Mouse (Mus musculus) urinary bladder, adult 18-20 months (tissue): ENCODE measurements around the gene Myt1.

Experiments
- DNase-seq, 2 experiments: peaks; one replicate each; pipeline ENCODE4 v3.0.0; 2022; ENCODE audit warnings: low spot score in 2 of 2, mixed read lengths in 2 of 2

The Myt1 gene

DNA sequence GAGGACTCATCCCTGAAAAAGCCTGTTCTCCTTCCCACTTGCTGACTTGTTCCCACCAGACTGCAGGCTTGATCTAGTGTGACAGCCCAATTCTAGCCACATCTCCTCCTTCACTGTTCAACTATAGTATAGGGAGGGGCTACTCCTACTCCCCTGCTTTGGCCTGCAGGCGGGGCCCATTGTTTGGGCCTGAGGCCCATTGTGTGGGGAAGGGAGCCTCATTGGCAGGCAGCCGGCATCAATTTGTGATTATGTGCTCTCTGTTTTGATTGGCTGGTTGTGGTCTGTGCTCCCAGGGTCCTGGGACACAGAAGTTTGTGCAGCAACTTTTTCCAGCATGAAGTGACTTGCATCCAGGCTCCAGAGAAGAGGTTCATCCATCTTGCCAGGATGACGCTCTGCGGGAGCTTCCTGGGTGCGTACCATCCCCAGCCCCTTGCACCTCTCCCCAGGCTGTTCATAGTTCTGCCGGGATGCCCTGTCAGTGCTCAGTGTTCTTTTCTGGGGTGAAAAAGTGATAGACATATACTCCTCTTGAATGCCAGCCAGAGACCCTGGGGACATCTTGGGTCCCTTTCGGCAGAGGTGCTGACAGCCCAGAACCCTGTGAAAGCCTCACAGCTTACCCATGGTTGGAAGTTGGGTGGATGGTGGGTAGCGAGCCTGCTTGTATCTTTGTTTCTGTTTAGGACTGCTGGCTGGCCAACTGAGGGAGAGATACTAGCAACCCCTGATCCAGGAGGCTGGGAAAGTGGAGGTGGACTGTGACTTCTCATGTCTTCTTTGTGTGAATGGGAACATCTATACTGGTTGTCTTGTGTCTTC lies at the start of gene Myt1:
Gene Myt1 (plus strand): TSS at position 327 of the 825 bp plus-strand sequence.
- DNase-seq = no peak

DNA sequence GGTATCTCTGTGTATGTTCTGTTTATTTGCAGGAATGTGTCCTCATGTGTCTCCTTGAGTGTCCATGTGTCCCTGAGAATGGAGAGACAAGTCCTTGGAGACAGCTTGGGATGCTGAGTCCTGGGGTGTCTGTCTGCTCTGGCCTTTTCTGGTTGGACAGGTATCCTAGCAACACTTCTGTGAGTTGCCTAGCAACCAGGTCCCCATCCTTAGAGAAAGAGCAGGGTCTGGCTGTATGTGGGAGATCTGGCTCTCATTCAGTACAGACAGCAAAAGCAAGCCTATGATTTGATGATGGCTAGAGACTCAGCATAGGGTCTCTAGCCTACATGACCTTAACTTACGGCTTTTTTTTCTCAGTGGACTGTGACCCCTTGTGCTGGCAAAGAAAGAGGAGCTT lies 49.4 kb upstream of the Myt1 start:
- no peak for DNase-seq

GRCm38 (mm10) chr2:181714903-181715326 lies 48.2 kb upstream of the Myt1 start, which contains the start of gene Oprl1:
Gene Oprl1, plus strand, starts transcription at chr2:181715016.
- no peak for DNase-seq

DNA sequence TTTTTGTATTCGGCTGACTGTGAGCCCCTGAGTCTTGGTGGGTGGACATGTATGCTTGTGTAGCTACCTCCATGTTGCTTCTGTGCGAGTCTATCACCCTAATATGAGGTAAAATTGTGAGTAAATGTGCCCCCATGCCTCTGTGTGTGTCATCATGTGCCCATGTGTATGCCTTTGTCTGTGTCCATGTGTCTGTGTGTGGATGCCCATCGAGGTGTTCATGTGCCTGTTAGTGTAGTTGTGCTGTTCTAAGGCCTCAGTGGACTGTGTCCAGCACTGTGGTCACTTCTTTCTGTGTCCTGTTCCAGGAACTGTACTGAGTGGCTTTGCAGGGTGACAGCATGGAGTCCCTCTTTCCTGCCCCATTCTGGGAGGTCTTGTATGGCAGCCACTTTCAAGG lies 47.8 kb upstream of the Myt1 start:
- DNase-seq = no peak

DNA sequence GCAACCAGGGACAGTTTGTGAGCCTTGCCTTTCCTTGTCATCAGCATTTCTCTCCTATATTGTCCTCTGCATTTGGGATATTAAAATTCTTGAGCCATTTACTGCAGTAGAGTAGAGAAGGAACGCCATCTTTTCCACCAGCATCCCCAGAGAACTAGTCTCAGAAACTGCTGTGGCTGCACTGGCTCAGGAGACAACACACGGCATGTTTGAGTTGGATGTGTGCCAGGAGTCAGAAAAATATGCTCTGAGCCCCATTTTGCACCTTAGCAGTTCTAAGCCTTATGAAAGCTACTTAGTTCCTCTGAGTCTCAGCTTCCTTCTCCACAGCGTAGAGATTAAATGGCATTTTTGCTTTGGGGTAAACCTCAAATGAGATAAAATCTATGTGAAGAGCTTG lies 46.1 kb upstream of the Myt1 start:
- no peak for DNase-seq

GRCm38 (mm10) chr2:181720061-181720460 lies 43.1 kb upstream of the Myt1 start:
- no peak for DNase-seq

DNA sequence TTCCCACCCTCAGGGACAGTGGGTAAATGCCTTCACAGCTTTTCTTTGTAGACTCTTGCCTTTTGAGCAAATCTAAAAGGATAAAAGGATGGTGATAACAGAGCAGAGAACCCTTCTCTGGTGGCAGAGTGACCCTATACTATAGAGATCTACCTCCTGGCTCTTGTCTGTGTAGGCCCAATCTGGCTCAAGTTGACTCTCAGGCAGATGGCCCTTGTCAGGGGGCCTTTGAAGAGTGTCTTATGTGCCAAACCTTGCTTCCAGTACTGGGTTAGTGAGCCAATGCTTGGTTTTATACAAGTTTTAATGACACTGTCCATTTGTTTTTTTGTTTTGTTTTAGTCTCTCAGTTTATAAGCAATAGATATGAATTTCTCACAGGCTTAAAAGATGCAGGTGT lies 41.9 kb upstream of the Myt1 start:
- no peak for DNase-seq

DNA sequence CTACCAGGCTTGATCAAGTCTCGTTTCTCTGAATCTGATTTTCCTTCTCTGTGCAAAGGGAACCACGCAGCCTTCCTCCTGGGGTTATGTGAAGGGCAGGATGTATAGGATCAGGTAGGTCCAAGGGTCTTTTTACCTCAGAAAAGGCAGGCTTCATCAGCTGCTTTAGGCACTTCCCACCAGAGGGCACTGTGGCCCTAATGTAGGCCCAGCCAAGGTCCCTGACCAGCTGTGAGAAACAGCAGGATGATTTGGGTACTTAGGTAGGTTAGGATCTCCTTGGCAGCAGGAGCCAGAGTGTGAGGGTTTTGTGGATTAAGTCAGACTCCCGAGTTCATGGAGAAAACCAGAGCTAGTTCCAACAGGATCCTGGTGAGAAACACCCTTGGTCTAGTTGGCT lies 40.9 kb upstream of the Myt1 start:
- no peak for DNase-seq

DNA sequence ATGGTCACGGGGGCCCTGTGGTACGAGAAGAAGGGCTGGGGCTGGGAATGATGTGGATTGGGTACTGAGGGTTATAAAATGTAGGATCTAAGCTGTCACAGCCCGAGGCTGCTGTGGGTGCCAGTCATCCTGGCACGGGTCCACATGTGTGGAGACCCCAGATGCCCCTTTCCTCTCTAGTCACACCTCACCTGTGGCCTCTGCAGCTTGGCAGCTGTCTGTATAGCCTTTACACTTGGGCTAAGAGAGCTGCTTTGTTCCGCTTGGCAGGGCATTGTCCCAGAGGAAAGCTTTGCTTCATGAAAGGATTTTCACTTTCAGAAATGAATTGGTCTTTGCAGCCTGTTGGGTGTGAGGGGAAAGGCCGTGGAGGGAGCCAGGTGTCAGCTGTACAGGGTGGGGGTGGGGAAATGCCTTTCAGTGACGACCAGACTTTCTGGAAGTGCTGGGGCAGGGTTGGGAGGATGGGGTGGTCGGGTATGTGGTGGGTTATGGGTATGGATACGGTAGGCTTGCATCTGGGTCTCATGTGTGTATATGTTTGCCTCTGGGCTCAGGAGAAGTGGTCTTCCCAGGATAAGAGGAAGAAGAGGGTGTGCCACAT lies 35.4 kb upstream of the Myt1 start:
- DNase-seq = no peak

GRCm38 (mm10) chr2:181730051-181730450 lies 33.1 kb upstream of the Myt1 start:
- no peak for DNase-seq

GRCm38 (mm10) chr2:181752626-181753025 lies 10.5 kb upstream of the Myt1 start:
- DNase-seq = no peak

DNA sequence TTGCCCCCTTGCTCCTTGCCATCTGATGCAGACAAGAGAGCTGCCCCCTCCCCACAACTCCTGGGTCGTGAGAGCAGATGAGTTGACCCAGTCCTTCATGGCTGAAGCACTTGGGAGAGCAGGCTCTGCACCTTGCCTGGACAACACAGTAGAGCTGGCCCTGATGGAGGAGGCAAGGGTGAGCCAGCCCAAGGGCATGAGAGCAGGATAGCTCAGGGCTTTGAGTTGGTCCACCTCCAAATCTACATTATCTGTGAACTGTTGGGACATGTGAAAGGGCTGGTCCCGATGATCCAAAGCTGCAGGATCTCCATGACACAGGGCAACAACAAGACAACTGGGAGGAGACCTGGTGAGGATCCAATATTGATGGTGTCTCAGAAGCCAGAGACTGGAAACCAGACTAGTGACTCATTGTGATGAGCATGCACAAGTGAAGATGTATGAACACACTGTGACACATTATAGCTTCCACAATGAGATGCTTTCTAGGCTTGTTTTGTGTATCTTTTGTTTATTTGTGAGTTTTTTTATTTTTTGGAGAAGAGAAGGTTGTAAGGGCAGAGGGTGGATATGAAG lies 4.9 kb upstream of the Myt1 start:
- DNase-seq = no peak

DNA sequence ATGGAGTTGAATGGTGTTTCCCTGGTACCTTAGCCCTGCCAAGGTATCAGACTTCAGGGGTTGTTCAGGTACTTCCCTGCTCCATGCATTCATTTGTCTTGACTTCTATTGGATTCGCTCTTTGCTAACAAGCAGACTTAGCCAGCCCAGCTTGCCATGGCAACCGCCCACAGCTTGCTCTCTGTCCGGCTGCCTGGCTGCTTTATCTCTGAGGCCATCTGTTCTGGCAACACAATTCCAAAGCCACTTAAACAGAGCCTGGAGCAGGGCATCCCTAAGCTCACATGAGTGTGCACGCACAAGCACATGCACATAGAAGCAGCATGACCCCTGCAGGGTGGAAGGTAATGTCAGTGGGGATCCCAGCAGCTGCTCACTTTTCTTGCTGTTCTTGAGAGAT lies 4.1 kb upstream of the Myt1 start:
- no peak for DNase-seq

DNA sequence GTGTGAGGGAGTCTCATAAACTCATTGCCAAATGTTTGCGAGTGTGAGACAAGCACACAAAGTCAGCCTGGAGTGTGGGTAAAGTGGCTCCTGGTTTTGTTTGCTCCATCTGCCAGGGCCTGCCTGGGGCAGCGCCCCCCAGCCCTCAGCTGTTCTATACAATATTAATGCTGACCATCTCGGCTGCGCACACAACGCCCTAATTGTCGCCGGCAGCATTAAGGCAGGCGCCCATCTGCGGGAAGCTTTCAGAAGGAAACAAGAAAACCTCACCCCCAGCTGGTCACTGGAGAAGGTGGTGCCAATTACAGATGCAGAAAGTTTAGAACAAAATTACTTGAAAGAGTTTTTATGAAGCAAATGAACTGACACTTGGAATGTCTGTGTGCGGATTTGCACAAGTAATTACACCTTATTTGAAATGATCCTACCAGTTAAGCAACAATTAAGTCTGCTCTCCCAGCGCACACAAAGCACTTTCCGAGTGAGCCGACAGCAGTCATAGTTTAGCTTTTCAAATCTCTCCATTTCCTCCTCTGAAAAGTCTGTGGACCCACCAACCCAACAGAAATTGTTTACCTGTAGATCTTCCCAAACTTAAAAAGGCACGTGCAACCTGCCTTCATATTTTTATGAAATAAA lies 875 bp downstream of the Myt1 start:
- no peak for DNase-seq

DNA sequence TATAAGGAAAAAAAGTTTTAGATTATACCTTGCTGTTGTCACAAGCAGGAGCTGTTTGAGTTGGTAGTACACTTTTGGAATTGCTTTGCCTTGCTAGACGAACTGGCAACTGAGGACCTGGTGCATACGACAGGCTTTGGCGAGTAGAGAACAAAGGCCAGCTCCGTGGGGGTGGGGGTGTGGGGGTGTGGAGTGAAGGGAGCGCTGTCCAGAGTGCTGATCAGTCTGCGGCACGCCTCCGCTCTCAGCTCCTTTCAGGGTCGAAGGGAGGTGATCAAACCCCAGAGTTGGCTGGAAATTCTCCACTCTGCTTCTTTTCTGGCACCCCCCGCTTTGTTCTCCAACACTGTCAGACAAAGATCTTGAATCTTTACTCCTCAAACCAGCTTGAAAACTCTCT lies 1.5 kb downstream of the Myt1 start:
- DNase-seq = no peak

DNA sequence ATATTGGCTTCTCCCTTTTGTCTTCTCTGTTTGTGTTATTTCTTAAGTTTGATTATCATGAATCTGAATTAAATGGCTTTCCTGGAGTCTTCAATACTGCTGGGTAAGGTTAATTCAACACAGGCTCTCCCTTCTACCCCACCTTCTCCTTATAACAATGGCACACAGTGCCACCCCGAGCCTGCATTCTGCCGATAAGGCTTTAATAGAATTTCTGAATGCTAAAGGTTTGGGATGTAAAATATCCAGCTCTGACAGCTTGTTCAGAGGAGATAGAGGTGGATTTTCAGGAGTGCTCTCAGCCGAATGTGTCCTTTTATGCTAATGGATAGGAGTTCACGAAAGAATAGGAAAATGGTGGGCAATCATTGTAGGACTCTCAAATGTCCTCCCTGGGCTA lies 2.1 kb downstream of the Myt1 start:
- DNase-seq = no peak

DNA sequence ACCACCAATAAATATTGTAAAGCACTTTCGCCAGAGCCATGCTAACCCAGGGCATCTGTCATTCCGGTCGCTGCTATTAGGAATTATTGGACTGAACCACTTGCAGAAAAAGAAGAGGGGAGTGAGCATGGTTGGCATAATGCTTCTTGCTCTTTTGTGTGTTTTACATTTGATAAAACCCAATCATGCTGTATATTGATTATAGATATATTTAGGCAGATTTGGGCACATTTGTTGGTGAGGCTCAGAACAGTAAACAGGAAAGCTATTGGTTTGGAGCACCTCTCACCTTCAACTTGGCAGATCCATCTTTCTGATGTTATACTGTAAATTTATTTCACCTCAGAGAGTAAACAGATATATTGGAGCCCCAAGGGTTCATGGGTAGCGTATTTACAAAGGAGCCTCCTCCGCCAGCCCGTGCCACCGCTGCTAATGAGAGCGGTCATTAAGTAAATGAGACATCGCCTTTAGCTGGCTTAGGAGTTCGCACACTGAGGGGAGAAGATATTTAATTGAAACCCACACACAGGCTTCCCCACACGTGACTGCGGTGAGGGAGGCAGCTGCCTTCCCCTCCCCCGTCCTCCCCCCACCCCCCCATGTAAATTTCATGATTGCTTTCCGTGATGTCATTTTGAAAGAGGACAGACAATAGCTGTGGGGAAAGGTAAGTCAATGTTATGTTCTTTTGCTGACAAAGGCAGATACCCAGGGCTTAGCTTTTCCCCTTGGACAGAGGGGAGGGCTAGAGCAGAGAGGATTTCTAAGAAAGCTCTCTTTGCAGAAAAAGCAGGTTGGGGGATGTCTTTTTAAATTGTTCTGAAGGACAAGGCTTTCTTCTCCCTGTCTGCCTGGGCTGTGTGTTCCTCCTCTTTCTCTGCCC lies 3.8 kb downstream of the Myt1 start:
- DNase-seq = no peak

- no peak for DNase-seq
Observed at GRCm38 (mm10) chr2:181768451-181768850, 5.3 kb downstream of the Myt1 start.

DNA sequence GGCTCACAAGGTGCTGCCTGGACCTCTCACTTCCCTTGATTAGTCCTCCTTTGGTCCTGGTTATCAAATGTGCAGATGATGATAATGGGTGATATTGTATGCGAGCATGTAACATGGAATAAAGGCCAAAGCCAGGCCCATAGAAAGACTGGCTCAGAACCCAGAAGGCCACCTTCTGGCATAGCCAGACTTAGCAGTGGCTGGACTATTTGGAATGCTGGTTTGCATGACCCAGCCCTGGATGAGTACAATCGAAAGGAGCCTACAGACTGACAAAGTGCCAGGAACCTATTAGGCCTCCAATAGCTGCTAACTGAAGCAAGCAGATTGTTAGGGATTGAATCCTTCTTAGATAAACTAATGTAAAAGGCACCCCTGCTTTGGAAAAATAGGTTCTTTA lies 6.3 kb downstream of the Myt1 start:
- no peak for DNase-seq

DNA sequence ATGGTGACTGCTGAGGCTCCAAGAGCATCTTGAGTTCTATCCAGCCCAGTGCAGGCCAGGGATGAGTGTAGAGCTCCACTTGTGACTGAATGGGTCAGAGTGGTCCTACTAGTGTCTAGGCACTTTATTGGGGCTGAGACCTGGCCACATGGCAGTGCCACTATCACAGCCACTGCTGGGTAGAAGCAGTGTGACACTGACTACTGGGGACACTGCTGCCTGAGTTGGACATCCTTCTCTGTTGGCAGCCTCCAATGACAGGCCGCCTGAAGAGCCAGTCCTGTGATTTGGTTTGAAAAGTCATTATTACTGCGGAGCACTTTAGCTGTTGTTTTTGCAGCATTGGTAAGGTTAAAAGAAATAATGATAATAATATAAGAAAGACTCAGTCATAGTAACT lies 10.1 kb downstream of the Myt1 start:
- DNase-seq = no peak

DNA sequence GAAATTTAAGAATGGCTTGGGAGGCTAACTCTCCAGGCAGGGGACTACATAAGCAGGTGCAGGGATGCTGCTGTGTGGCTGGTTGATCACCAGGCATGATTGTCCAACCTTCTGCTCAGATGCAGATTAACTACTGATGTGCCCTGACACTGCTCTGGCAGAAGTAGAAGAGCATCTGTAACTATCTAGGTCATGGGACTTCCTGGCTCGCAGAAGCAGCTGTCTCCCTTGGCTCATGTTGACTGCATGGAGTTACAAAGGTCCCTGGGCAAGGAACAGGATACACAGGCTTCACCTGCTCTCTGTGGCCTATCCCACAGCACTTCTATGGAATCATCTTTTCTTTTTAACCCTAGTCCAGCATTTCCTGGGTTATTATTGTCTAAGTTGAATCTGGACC lies 12.7 kb downstream of the Myt1 start:
- no peak for DNase-seq

DNA sequence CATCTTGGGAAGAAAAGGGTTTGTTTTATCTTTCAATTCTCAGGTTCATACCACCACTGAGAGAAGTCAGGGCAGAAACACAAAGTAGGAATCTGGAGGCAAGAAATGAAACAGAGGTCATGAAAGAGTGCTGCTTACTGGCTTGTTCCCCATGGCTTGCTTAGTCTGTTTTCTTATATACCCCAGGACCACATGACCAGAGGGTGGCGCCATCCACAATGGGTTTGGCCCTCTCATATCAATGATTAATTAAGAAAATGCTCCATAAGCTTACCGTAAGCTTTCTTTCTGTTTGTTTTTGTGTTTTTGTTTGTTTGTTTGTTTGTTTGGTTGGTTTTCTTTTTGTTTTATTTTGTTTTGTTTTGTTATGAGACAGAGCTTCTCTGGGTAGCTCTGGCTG lies 14.6 kb downstream of the Myt1 start:
- peak in 1 of 2 experiments; percentile 5 for DNase-seq
